Mouse (Mus musculus): ENCODE measurements at regions not wholly inside any gene's neighbourhood (a gene's known extent, or its start where the extent isn't known, plus 50 kb on each side); places are given as distances from the start of the nearest gene placed in this dataset.

DNA sequence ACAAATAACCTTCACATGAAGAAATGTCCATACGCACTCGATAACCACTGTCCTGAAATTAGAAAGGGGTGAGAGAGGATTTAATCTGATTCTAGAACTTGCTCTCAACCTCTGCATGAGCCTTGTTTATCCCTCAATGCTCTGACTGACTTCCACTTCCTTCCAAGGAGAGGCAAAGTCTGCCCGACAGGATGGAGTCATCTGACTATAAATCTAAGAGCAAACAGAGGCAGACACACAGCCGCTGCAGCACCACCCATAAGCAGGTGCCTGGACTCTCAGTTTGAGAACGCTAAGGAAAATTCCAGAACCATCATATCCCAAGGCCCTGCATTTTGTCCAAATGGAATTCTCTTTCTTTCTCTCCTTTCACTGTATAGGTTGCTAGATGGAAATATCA lies 247.7 kb upstream of the 1700056E22Rik start:
- TF ChIP-seq CTCF (IDR thresholded peaks at IDR 0.05; ENCODE audit: low read depth, low read length) (no peak), POLR2A (IDR thresholded peaks at IDR 0.05; ENCODE audit: insufficient read depth, low read length) (no peak)

All from ES-Bruce4 (cell line).